Mouse (Mus musculus): ENCODE measurements around the gene Mta3. TPM values are rescaled to one million over a fixed set of nuclear protein-coding genes. Genes with fewer than 3 reads are reported as not detected.

The Mta3 gene
- polyA plus RNA-seq, 1 experiment from 2014 or later, result 38.6 TPM

- H3K9ac ChIP-seq (ENCODE audit: low read depth, low read length), result no peak overlapping the region
- H3K27ac ChIP-seq (ENCODE audit: low read depth, low read length), result no peak overlapping the region
- H3K36me3 ChIP-seq (ENCODE audit: control insufficient read depth, insufficient read depth, low read length), result peaks cover 28% of the 10 kb centered on the region; the same call in 1 of the 2 replicates
- WGBS, result 53% methylated on average over 4 of the region's 4 CpGs
- no peaks in the 10 kb centered on the region for H3K27me3 ChIP-seq (ENCODE audit: control insufficient read depth, insufficient read depth, low read length)
- H3K9me3 ChIP-seq (ENCODE audit: control insufficient read depth, low read length), result 0 out of 2 replicates have a peak, but pooled peaks cover 3% of the 10 kb centered on the region
- no peak overlapping the region for H3K4me2 ChIP-seq (replicated peaks; ENCODE audit: low read depth, low read length)
- ATAC-seq (ENCODE audit: low FRiP score, low TSS enrichment), result no peak
- no peak overlapping the region for H3K4me3 ChIP-seq (ENCODE audit: low read length)
- no peaks in the 10 kb centered on the region for H3K4me1 ChIP-seq (ENCODE audit: control insufficient read depth, insufficient read depth, low read length)
These were observed 53.6 kb downstream of the Mta3 start for GRCm38 (mm10) chr17:83759547-83759946.

GRCm38 (mm10) chr17:83764538-83764937 is 58.6 kb downstream of the Mta3 start:
- ATAC-seq (ENCODE audit: low FRiP score, low TSS enrichment), result no peak
- 91% methylated on average over 4 of the region's 4 CpGs for WGBS
- H3K27me3 ChIP-seq (ENCODE audit: control insufficient read depth, insufficient read depth, low read length), result no peaks in the 10 kb centered on the region
- H3K4me1 ChIP-seq (ENCODE audit: control insufficient read depth, insufficient read depth, low read length), result no peaks in the 10 kb centered on the region
- no peak overlapping the region for H3K4me2 ChIP-seq (replicated peaks; ENCODE audit: low read depth, low read length)
- no peak overlapping the region for H3K9ac ChIP-seq (ENCODE audit: low read depth, low read length)
- H3K9me3 ChIP-seq (ENCODE audit: control insufficient read depth, low read length), result 0 out of 2 replicates have a peak, but pooled peaks cover 3% of the 10 kb centered on the region
- H3K36me3 ChIP-seq (ENCODE audit: control insufficient read depth, insufficient read depth, low read length), result peaks cover 16% of the 10 kb centered on the region; the same call in 1 of the 2 replicates
- H3K27ac ChIP-seq (ENCODE audit: low read depth, low read length), result no peak overlapping the region
- no peak overlapping the region for H3K4me3 ChIP-seq (ENCODE audit: low read length)

GRCm38 (mm10) chr17:83767064-83767463 is 61.1 kb downstream of the Mta3 start:
- no peak overlapping the region for H3K27ac ChIP-seq (ENCODE audit: low read depth, low read length)
- H3K4me2 ChIP-seq (replicated peaks; ENCODE audit: low read depth, low read length), result no peak overlapping the region
- H3K9me3 ChIP-seq (ENCODE audit: control insufficient read depth, low read length), result 0 out of 2 replicates have a peak, but pooled peaks cover 3% of the 10 kb centered on the region
- H3K36me3 ChIP-seq (ENCODE audit: control insufficient read depth, insufficient read depth, low read length), result peaks cover 20% of the 10 kb centered on the region
- no peak overlapping the region for H3K9ac ChIP-seq (ENCODE audit: low read depth, low read length)
- WGBS, result 78% methylated on average over 7 of the region's 7 CpGs
- H3K27me3 ChIP-seq (ENCODE audit: control insufficient read depth, insufficient read depth, low read length), result no peaks in the 10 kb centered on the region
- no peak overlapping the region for H3K4me3 ChIP-seq (ENCODE audit: low read length)
- no peaks in the 10 kb centered on the region for H3K4me1 ChIP-seq (ENCODE audit: control insufficient read depth, insufficient read depth, low read length)
- no peak for ATAC-seq (ENCODE audit: low FRiP score, low TSS enrichment)

- Histone ChIP-seq H3K36me3 (ENCODE audit: control insufficient read depth, insufficient read depth, low read length) (peaks cover 10% of the 10 kb centered on the region), H3K9me3 (ENCODE audit: control insufficient read depth, low read length) (no peaks in the 10 kb centered on the region), H3K4me3 (ENCODE audit: low read length) (no peak overlapping the region), H3K27ac (ENCODE audit: low read depth, low read length) (no peak overlapping the region), H3K27me3 (ENCODE audit: control insufficient read depth, insufficient read depth, low read length) (no peaks in the 10 kb centered on the region), H3K9ac (ENCODE audit: low read depth, low read length) (no peak overlapping the region), H3K4me2 (replicated peaks; ENCODE audit: low read depth, low read length) (no peak overlapping the region), H3K4me1 (ENCODE audit: control insufficient read depth, insufficient read depth, low read length) (0 out of 2 replicates have a peak, but pooled peaks cover 2% of the 10 kb centered on the region)
- ATAC-seq (ENCODE audit: low FRiP score, low TSS enrichment), result no peak
- 84% methylated on average over 10 of the region's 10 CpGs for WGBS
These were observed 62.3 kb downstream of the Mta3 start for GRCm38 (mm10) chr17:83768309-83768708.

GRCm38 (mm10) chr17:83770371-83770770 is 64.4 kb downstream of the Mta3 start:
- Histone ChIP-seq H3K27me3 (ENCODE audit: control insufficient read depth, insufficient read depth, low read length) (no peaks in the 10 kb centered on the region), H3K9ac (ENCODE audit: low read depth, low read length) (no peak overlapping the region), H3K9me3 (ENCODE audit: control insufficient read depth, low read length) (no peaks in the 10 kb centered on the region), H3K4me2 (replicated peaks; ENCODE audit: low read depth, low read length) (no peak overlapping the region), H3K4me1 (ENCODE audit: control insufficient read depth, insufficient read depth, low read length) (0 out of 2 replicates have a peak, but pooled peaks cover 2% of the 10 kb centered on the region), H3K27ac (ENCODE audit: low read depth, low read length) (no peak overlapping the region), H3K36me3 (ENCODE audit: control insufficient read depth, insufficient read depth, low read length) (peaks cover 6% of the 10 kb centered on the region), H3K4me3 (ENCODE audit: low read length) (no peak overlapping the region)
- WGBS, result 83% methylated on average over 6 of the region's 6 CpGs
- ATAC-seq (ENCODE audit: low FRiP score, low TSS enrichment), result no peak

- Histone ChIP-seq H3K36me3 (ENCODE audit: control insufficient read depth, insufficient read depth, low read length) (peaks cover 6% of the 10 kb centered on the region), H3K27me3 (ENCODE audit: control insufficient read depth, insufficient read depth, low read length) (no peaks in the 10 kb centered on the region), H3K9me3 (ENCODE audit: control insufficient read depth, low read length) (no peaks in the 10 kb centered on the region), H3K4me2 (replicated peaks; ENCODE audit: low read depth, low read length) (no peak overlapping the region), H3K9ac (ENCODE audit: low read depth, low read length) (no peak overlapping the region), H3K4me3 (ENCODE audit: low read length) (no peak overlapping the region), H3K27ac (ENCODE audit: low read depth, low read length) (no peak overlapping the region), H3K4me1 (ENCODE audit: control insufficient read depth, insufficient read depth, low read length) (0 out of 2 replicates have a peak, but pooled peaks cover 2% of the 10 kb centered on the region)
- ATAC-seq (ENCODE audit: low FRiP score, low TSS enrichment), result no peak
- 93% methylated on average over 7 of the region's 7 CpGs for WGBS
These were observed 65.0 kb downstream of the Mta3 start for GRCm38 (mm10) chr17:83770931-83771330.

GRCm38 (mm10) chr17:83772110-83772509 is 66.1 kb downstream of the Mta3 start:
- Histone ChIP-seq H3K27me3 (ENCODE audit: control insufficient read depth, insufficient read depth, low read length) (no peaks in the 10 kb centered on the region), H3K9ac (ENCODE audit: low read depth, low read length) (no peak overlapping the region), H3K4me2 (replicated peaks; ENCODE audit: low read depth, low read length) (no peak overlapping the region), H3K27ac (ENCODE audit: low read depth, low read length) (no peak overlapping the region), H3K36me3 (ENCODE audit: control insufficient read depth, insufficient read depth, low read length) (peaks cover 5% of the 10 kb centered on the region), H3K4me1 (ENCODE audit: control insufficient read depth, insufficient read depth, low read length) (0 out of 2 replicates have a peak, but pooled peaks cover 2% of the 10 kb centered on the region), H3K9me3 (ENCODE audit: control insufficient read depth, low read length) (no peaks in the 10 kb centered on the region), H3K4me3 (ENCODE audit: low read length) (no peak overlapping the region)
- no peak for ATAC-seq (ENCODE audit: low FRiP score, low TSS enrichment)
- 95% methylated on average over 9 of the region's 9 CpGs for WGBS

- Histone ChIP-seq H3K9ac (ENCODE audit: low read depth, low read length) (no peak overlapping the region), H3K27me3 (ENCODE audit: control insufficient read depth, insufficient read depth, low read length) (no peaks in the 10 kb centered on the region), H3K4me3 (ENCODE audit: low read length) (no peak overlapping the region), H3K27ac (ENCODE audit: low read depth, low read length) (no peak overlapping the region), H3K4me2 (replicated peaks; ENCODE audit: low read depth, low read length) (no peak overlapping the region), H3K4me1 (ENCODE audit: control insufficient read depth, insufficient read depth, low read length) (0 out of 2 replicates have a peak, but pooled peaks cover 2% of the 10 kb centered on the region), H3K36me3 (ENCODE audit: control insufficient read depth, insufficient read depth, low read length) (peaks cover 4% of the 10 kb centered on the region), H3K9me3 (ENCODE audit: control insufficient read depth, low read length) (no peaks in the 10 kb centered on the region)
- WGBS, result 53% methylated on average over 8 of the region's 8 CpGs
- ATAC-seq (ENCODE audit: low FRiP score, low TSS enrichment), result no peak; the same call in 1 of the 2 replicates
These were observed 66.7 kb downstream of the Mta3 start for GRCm38 (mm10) chr17:83772711-83773110.

- Histone ChIP-seq H3K27ac (ENCODE audit: low read depth, low read length) (no peak overlapping the region), H3K27me3 (ENCODE audit: control insufficient read depth, insufficient read depth, low read length) (no peaks in the 10 kb centered on the region), H3K4me2 (replicated peaks; ENCODE audit: low read depth, low read length) (no peak overlapping the region), H3K9ac (ENCODE audit: low read depth, low read length) (no peak overlapping the region), H3K9me3 (ENCODE audit: control insufficient read depth, low read length) (no peaks in the 10 kb centered on the region), H3K36me3 (ENCODE audit: control insufficient read depth, insufficient read depth, low read length) (no peaks in the 10 kb centered on the region; the same call in 1 of the 2 replicates), H3K4me3 (ENCODE audit: low read length) (no peak overlapping the region), H3K4me1 (ENCODE audit: control insufficient read depth, insufficient read depth, low read length) (0 out of 2 replicates have a peak, but pooled peaks cover 2% of the 10 kb centered on the region)
- ATAC-seq (ENCODE audit: low FRiP score, low TSS enrichment), result no peak
- WGBS, result 96% methylated on average over 7 of the region's 7 CpGs
These were observed 71.0 kb downstream of the Mta3 start for GRCm38 (mm10) chr17:83776965-83777364.
